Mouse (Mus musculus) liver, postnatal 0 days (tissue): ENCODE results near the gene Gak.

Source experiments
- CTCF ChIP-seq: sonication (generic); IDR thresholded peaks from 2 replicates; pipeline ENCODE4 v1.5.1; 2016; ENCODE audit warnings: antibody characterized with exemption, low read depth
- EP300 ChIP-seq: IDR thresholded peaks from 2 replicates; pipeline ENCODE4 v1.6.1; 2016; ENCODE audit warnings: antibody characterized with exemption, low read depth, mild to moderate bottlenecking

DNA sequence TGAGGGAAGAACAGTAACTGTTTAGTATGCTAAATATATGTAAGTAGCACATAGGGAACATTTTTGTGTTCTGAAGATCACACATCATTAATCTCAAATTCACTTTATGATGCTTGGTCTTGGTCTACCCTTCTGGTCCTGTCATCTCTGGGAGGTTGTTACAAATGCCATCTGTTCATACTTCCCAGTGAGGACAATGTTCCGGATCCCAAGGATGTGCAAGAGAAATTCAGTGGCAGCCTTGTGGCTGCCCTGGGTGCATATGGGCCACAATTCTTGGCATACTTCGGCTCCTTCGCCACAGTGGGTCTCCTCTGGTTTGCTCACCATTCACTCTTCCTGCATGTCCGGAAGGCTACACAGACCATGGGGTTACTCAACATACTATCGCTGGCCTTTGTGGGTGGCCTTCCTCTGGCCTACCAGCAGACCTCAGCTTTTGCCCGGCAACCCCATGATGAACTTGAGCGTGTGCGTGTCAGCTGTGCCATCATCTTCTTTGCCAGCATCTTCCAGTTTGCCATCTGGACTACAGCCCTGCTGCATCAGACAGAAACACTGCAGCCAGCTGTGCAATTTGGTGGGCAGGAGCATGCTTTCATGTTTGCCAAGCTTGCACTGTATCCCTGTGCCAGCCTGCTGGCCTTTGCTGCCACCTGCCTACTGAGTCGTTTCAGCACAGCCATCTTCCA, 16.2 kb upstream of the Gak start:
- TF ChIP-seq CTCF: no peak
- TF ChIP-seq EP300: no peak
